Mouse (Mus musculus) bone marrow, adult 2 months (tissue): ENCODE data around the gene Rnaset2b. TPM values are rescaled to one million over a fixed set of nuclear protein-coding genes. Genes with fewer than 3 reads are reported as not detected.
"Not testable (repeated sequence)": the region's sequence is repeated elsewhere in the genome, so short reads cannot be mapped to it uniquely, and the experiment has no call there.

ENCODE experiments used
- H3K27ac ChIP-seq: fragments of 200-500 bp; 2 replicates; pipeline ENCODE4 v1.5.1; 2012; ENCODE audit warnings: low read depth, mild to moderate bottlenecking, control low read depth, inconsistent platforms, low read length; ENCODE audit not compliant: control insufficient read depth, poor library complexity, insufficient read depth
- H3K4me1 ChIP-seq: fragments of 200-500 bp; 2 replicates; pipeline ENCODE4 v1.6.1; 2011; ENCODE audit warnings: low read length; ENCODE audit not compliant: control insufficient read depth, insufficient read depth
- H3K4me3 ChIP-seq: fragments of 200-500 bp; replicated peaks from 2 replicates; pipeline ENCODE3; 2011; ENCODE audit warnings: mild to moderate bottlenecking, low read depth, low read length, control low read depth; ENCODE audit not compliant: control insufficient read depth
- WGBS: fragments of 180-500 bp; shearing (Covaris S2); methylation state at CpG from one replicate; pipeline ENCODE4 v1.1.7; 2018; 5-methylcytosine and 5-hydroxymethylcytosine counted together
- polyA plus RNA-seq: library from polyadenylated mRNA; stranded (reverse); fragments of >200 nt; gene quantifications from 2 replicates; pipeline ENCODE4 v1.2.4, GENCODE M21; 2011; ENCODE audit warnings: low replicate concordance; ENCODE audit not compliant: missing spikeins, insufficient read depth, insufficient read length

The Rnaset2b gene
- polyA plus RNA-seq, 1 experiment = 135 TPM

DNA sequence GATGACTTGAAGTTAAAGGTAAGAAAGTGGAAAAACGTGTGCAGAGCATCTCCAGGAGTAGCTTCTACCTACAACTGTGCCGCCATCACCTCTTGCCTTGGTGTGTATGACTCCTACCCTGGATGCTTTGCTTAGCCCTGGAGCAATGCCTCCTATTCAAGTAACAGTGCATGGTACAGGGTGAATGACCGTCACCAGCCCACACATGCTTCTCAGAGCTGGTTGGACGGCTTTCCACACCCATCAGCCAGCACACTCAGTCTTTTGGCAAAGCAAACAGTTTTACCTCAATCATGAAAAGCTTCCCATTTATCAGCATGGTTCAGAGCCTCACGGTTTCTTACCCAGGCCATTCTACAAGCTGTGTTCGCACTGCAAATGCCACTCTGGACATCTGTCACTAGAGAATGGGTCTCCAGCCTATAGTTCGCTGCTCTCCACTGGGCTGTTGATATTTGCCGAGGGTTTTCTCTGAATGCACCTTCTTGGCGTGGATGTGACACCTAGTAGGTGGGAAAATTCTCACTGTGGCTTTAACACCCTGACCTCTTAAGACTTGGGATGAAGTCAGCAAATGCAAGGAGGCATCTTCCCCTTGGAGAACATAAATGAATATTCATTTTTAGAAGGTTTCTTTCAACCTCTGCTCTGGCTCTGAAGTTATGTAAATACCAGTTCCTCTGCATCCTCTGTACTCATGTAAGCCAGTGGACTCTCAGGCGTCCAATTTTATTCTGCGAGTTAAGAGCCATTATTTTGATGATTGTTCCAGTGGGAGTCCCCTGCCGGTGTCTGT lies 31.6 kb downstream of the Rnaset2b start:
- H3K4me1 ChIP-seq, H3K4me3 ChIP-seq, H3K27ac ChIP-seq: not testable (repeated sequence)
- 83% methylated on average over 9 of the region's 12 CpGs for WGBS

DNA sequence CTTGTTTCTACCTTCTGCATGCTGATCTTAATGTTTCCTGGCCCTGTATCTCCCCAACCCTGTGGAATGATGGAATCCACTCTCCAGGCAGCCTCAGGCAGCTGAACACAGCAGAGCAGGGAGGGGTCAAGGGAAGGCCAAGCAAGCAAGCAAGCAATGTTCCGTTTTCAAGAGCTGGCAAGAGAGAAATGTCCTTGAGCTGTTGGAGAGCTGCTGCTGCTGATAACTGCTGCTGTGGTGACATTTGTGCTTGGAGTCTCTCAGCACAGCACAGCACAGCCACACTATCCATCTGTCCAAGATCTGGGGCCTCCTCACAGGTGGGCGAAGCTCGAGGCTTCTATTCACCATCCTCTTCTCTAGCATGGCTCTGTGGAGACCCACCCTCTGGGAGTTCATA lies 33.0 kb downstream of the Rnaset2b start:
- not testable (repeated sequence) for H3K27ac ChIP-seq, H3K4me3 ChIP-seq, H3K4me1 ChIP-seq
- WGBS = no CpG with 5 or more reads among the region's 3 CpGs

DNA sequence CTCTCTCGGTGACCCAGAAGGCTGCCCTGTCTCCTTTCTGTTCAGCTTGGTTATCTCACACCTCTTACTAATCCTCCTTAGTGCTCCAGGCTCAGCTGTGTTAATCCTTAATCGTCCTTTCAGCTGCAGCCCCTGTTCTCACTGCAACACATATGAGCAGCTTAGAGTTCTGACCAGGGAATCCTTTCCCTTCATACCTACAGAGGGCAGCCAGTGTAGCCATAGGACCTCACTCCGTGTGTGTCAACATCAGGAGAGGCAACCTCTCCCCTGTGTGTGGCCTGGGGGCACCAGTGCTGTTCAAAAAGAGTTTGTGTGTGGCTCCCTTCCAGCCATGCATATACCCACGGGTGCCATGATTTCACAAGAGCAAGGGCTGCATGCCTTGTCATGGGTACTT lies 35.2 kb downstream of the Rnaset2b start:
- not testable (repeated sequence) for H3K4me3 ChIP-seq, H3K27ac ChIP-seq, H3K4me1 ChIP-seq
- WGBS = 80% methylated on average over 3 of the region's 4 CpGs

DNA sequence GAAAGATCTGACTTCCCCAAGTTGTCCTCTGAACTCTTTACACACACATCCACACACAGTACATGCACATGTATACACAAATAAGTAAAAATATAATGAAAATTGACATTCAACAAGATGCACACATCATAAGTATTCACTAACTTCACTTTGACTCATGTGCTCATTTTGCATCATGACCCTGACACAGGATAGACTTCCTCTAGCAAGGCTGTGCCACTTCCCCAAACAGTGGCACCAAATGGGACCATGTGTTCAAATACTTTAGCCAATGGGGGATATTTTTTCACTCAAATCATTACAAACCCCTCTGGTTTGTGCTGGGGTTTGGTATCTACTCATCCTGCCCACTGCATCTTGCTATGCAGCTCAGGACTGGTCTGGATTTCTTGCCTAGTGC lies 38.5 kb downstream of the Rnaset2b start:
- not testable (repeated sequence) for H3K27ac ChIP-seq, H3K4me1 ChIP-seq, H3K4me3 ChIP-seq

DNA sequence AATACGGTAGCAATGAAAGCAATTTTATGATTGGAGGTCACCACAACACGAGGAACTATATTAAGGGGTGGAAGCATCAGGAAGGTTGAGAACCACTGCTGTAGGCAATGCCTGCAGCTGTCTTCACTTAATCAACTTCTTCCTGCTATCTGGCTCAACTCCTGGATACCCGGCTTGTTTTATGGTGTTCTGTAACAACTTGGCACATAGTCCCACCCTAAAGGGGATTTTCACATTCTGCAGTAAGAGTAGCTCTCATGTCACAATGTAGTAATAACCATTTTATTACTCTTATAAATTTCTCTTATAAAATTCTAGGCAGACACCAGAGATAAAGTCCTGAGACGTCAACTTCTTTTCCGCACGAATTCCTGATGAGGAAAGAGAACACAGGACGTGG lies 39.0 kb downstream of the Rnaset2b start:
- H3K4me1 ChIP-seq, H3K4me3 ChIP-seq, H3K27ac ChIP-seq: not testable (repeated sequence)
- no CpG with 5 or more reads among the region's 7 CpGs for WGBS

DNA sequence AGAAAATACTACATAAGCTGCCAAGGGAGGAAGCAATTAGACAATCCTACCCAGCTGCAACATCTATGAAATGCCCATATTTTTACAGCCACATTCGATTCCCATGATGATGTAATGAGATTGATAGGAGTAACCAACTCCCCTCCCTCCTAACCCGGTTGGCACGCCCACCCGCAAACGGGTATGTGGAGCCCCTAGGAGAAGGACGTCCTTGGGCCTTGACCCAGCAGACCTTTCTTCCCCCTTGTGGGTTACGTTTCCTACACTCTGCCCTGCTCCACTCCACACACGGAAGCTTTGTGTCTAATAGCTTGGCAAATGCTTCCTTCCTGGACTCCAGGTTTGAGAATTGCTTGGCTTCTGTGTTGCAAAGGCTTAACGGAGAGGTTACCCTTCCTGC lies 39.5 kb downstream of the Rnaset2b start:
- H3K4me3 ChIP-seq, H3K4me1 ChIP-seq, H3K27ac ChIP-seq: not testable (repeated sequence)
- 1% methylated on average over 6 of the region's 9 CpGs for WGBS

DNA sequence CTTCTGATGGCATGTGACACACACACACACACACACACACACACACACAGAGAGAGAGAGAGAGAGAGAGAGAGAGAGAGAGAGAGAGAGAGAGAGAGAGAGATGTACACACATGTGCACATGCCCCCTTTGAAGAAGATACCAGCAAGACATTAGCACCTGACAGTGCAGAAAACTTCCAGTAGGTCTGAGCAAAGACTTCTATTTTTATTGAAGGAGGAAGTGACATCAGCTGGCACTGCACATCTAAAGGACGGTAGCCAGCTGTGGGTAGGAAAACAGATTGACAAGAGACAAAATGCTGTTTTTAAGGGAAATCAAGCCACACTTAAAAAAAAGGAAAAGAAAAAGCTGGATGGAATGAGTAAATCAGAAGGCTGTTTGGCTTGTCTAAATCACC lies 43.8 kb downstream of the Rnaset2b start:
- no CpG with 5 or more reads among the region's 1 CpGs for WGBS
- H3K4me1 ChIP-seq, H3K27ac ChIP-seq, H3K4me3 ChIP-seq: not testable (repeated sequence)

DNA sequence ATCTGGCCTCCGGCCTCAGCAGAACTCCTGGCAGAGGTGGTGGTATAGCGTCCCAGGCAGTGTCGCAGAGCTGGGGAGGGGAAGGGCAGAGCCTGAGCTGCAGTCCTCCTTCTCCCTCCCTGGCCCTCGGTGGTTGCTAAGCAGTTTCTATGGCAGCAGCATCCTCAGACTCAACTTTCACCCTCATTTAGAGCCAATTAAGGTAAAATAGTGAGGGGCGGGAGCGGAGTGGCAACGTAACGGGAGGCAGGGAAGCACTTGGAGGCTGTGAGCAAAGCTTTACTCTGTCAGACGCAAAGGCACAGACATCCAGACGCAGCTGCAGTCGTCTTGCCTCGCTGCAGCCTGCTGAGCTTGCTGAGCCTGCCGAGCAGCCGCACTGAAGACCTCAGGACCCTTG lies 54.8 kb downstream of the Rnaset2b start, which contains the start of gene Gm1604a:
Gene Gm1604a, plus strand, starts transcription at position 312 of the 400 bp plus-strand sequence.
- 35% methylated on average over 6 of the region's 14 CpGs for WGBS
- H3K4me3 ChIP-seq, H3K4me1 ChIP-seq, H3K27ac ChIP-seq: not testable (repeated sequence)

DNA sequence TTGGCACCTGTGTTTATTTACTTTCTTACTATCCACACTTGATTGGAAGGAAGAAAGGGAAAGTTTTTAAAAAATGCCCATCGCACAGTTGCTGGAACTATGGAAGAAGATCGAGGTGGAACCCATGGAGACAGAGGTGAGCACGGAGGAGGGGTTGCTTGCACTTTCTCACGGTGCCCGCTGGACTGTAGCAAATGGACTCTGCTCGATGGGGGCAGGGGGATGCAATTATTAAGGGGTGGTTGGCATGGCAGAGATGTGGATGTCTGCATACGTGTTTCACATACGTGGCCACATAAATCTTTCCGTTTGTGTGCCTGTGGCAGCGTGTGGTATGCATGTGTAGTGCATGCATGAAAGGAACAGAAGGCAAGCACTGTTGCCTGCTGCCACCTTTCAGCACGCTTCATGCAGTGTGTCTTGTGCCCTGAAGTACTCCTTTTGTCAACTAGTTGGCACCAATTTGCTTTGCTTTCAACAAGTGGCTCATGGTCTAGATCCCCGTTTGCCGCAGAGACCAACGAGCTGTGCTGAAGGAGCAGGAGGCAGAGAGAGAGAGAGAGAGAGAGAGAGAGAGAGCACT lies 55.4 kb downstream of the Rnaset2b start:
- WGBS = 79% methylated on average over 3 of the region's 14 CpGs
- not testable (repeated sequence) for H3K4me3 ChIP-seq, H3K27ac ChIP-seq, H3K4me1 ChIP-seq

DNA sequence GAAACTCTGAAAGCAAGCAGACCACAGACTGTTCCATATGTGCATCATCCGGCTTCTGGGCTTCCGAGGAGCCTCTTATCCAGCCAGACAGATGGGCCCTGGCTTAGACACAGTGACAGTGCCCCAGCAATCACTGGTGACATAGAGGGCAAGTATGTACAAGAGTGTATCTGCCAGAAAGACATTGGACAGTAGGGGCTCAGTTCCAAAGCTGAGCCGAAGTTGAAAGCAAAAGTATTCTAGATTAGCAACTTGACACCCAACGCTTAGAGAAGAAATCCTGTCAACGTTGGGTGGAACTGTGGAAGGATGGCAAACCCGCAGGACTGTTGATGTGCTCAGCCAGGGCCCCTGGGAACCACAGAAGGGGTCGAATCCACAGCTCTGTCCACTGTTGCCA lies 59.8 kb downstream of the Rnaset2b start:
- not testable (repeated sequence) for H3K4me3 ChIP-seq, H3K4me1 ChIP-seq, H3K27ac ChIP-seq
- 68% methylated on average over 6 of the region's 7 CpGs for WGBS

DNA sequence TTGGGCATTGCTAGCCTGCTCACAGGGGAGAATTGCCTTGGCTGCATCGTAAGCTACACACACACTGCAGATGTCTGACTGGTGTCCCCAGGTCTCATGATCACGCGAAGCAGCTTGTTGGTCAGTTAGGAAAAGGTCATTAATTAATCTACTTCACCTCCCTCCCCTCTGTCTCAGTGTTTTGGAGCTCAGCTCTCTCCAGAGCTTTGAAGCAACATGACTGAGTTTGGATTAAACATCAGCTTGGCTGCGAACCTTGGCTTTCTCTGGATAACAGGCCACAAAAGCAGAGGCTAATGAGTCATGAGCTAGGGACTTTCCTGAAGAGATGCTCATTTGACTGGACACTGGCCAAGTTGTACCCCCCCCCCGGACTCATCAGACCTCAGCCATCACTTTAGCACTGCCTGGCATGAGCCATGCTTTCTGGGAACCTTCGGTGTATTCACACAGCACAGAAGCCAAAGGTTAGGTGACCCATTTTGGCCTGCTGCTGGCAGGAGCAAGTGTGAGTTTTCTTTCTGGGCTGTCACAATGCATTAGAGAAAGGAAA lies 60.3 kb downstream of the Rnaset2b start:
- not testable (repeated sequence) for H3K4me3 ChIP-seq
- WGBS = 75% methylated on average over 3 of the region's 6 CpGs

DNA sequence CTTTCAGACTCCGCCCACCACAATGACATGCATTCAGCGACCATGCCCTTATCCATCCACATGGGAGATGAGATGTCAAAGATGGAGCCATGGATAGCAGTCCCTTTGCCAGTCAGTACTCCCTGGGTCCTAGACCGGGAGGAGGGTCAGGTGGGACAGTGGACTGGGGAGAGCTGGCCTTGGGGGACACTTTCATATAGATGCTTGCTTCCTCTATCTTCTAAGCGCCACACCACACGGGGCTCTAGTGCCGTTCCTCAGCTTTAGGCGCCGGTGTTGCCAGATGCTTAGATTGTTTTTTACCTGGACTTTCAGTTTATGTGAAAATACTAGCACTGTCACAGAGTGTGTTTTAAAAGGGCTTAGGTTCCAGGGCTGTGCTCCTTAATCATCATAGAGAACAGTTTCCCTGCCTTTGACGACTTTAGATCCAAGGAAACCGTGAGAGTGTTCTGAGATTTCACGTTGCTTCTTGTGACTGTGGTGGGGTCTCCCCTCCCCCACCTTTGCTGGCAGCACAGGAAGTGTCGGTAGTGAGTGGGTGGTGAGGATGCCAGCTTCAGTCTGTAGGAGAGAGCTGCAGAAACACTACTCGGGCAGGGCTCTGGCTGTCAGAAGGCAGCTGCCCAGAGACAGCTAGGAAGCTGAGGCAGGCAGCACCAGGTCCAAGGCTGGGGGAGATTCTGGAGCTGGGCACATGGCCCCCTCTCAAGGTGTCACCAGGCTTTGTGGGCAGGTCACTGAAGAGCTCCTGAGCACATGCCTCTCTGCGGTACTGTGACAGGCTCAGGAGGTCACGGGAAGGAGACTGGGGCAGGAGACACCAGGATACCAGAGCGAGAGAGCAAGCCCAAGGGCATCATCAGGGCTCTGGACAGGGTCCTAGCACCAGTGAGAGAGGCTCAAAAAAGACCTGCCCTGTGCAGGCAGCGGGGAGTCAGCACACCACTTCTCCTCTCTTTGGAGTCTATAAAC lies 63.0 kb downstream of the Rnaset2b start:
- not testable (repeated sequence) for H3K27ac ChIP-seq, H3K4me3 ChIP-seq, H3K4me1 ChIP-seq
- 48% methylated on average over 3 of the region's 17 CpGs for WGBS

More for the DNA sequence above, 60.3 kb downstream of the Rnaset2b start:
- H3K27ac ChIP-seq, H3K4me1 ChIP-seq: not testable (repeated sequence)
